Mouse (Mus musculus): ENCODE results near the gene Pex26.

- no peak for TF ChIP-seq EP300 (IDR thresholded peaks at IDR 0.05; ENCODE audit: low read depth in 1 of 2, low read length in 2 of 2)
- TF ChIP-seq RCOR1 (IDR thresholded peaks at IDR 0.05; ENCODE audit: low read depth, low read length) = no peak
- no peak for TF ChIP-seq BHLHE40 (IDR thresholded peaks at IDR 0.05; ENCODE audit: borderline replicate concordance, low read depth, low read length)
Observed at GRCm38 (mm10) chr6:121200458-121200857, 17.0 kb downstream of the Pex26 start.

All from MEL (cell line).